Mouse (Mus musculus): ENCODE measurements around the gene Vcam1. TPM values are rescaled to one million over a fixed set of nuclear protein-coding genes. Genes with fewer than 3 reads are reported as not detected.

The Vcam1 gene
- polyA plus RNA-seq, 1 experiment from 2014 or later: 93.4 TPM

- WGBS (ENCODE audit: insufficient replicate concordance): 92% methylated on average over 3 of the region's 3 CpGs
- ATAC-seq (no peak), DNase-seq (no peak)
- Histone ChIP-seq H3K4me2 (ENCODE audit: low read depth, low read length) (no peak overlapping the region), H3K9me3 (ENCODE audit: low read length) (no peaks in the 10 kb centered on the region), H3K9ac (replicated peaks) (no peak overlapping the region), H3K4me3 (ENCODE audit: low read depth, low read length) (no peak overlapping the region), H3K27me3 (ENCODE audit: insufficient read depth, low read length) (no peaks in the 10 kb centered on the region), H3K36me3 (replicated peaks; ENCODE audit: insufficient read depth, low read length) (no peaks in the 10 kb centered on the region), H3K27ac (ENCODE audit: low read depth) (no peak overlapping the region), H3K4me1 (ENCODE audit: insufficient read depth) (no peaks in the 10 kb centered on the region)
- TF ChIP-seq CTCF (IDR thresholded peaks at IDR 0.05; ENCODE audit: low read depth) (no peak), EP300 (IDR thresholded peaks at IDR 0.05; ENCODE audit: low read depth) (no peak)
Observed at GRCm38 (mm10) chr3:116141226-116141625, 11.7 kb upstream of the Vcam1 start.

- TF ChIP-seq CTCF (IDR thresholded peaks at IDR 0.05; ENCODE audit: low read depth) (no peak), EP300 (IDR thresholded peaks at IDR 0.05; ENCODE audit: low read depth) (no peak)
- Histone ChIP-seq H3K27me3 (ENCODE audit: insufficient read depth, low read length) (no peaks in the 10 kb centered on the region), H3K9me3 (ENCODE audit: low read length) (no peaks in the 10 kb centered on the region), H3K27ac (ENCODE audit: low read depth) (no peak overlapping the region), H3K36me3 (replicated peaks; ENCODE audit: insufficient read depth, low read length) (no peaks in the 10 kb centered on the region), H3K4me1 (ENCODE audit: insufficient read depth) (no peaks in the 10 kb centered on the region), H3K4me2 (ENCODE audit: low read depth, low read length) (no peak overlapping the region), H3K4me3 (ENCODE audit: low read depth, low read length) (no peak overlapping the region), H3K9ac (replicated peaks) (no peak overlapping the region)
- DNase-seq (no peak), ATAC-seq (no peak)
- 47% methylated on average over 5 of the region's 5 CpGs for WGBS (ENCODE audit: insufficient replicate concordance)
Observed at GRCm38 (mm10) chr3:116139000-116139399, 9.5 kb upstream of the Vcam1 start.

- H3K27me3 ChIP-seq (ENCODE audit: insufficient read depth, low read length): no peaks in the 10 kb centered on the region
- WGBS (ENCODE audit: insufficient replicate concordance): 65% methylated on average over 5 of the region's 5 CpGs
- TF ChIP-seq EP300 (IDR thresholded peaks at IDR 0.05; ENCODE audit: low read depth): no peak
- no peak for TF ChIP-seq CTCF (IDR thresholded peaks at IDR 0.05; ENCODE audit: low read depth)
Observed at GRCm38 (mm10) chr3:116138081-116138480, 8.6 kb upstream of the Vcam1 start.

DNA sequence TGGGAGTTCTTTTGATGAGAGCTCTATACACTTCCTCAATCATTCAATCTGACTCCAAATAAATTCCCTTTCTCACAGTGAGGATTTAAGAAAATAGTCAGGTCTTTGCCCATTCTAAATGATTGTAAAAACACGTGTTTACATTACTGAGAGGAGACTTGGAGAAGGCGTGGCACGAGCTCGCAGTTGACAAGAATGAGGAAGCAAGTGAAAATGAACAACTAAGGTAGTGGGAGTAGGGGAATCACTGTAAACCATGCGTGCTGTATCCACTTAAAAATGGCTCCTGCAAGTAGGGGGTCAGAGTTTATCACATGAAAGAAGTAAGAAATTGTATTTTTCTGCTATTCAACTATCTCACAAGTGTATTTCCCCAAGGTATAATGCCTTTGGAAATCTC lies 3.9 kb upstream of the Vcam1 start:
- Histone ChIP-seq H3K4me3 (ENCODE audit: low read depth, low read length) (no peak overlapping the region), H3K9me3 (ENCODE audit: low read length) (no peaks in the 10 kb centered on the region), H3K9ac (replicated peaks) (no peak overlapping the region), H3K27ac (ENCODE audit: low read depth) (no peak overlapping the region), H3K4me2 (ENCODE audit: low read depth, low read length) (no peak overlapping the region), H3K27me3 (ENCODE audit: insufficient read depth, low read length) (no peaks in the 10 kb centered on the region), H3K4me1 (ENCODE audit: insufficient read depth) (no peaks in the 10 kb centered on the region), H3K36me3 (replicated peaks; ENCODE audit: insufficient read depth, low read length) (no peaks in the 10 kb centered on the region)
- no peak for DNase-seq
- TF ChIP-seq EP300 (IDR thresholded peaks at IDR 0.05; ENCODE audit: low read depth): no peak
- TF ChIP-seq CTCF (IDR thresholded peaks at IDR 0.05; ENCODE audit: low read depth): no peak
- WGBS (ENCODE audit: insufficient replicate concordance): 46% methylated on average over 5 of the region's 5 CpGs
- no peak for ATAC-seq

More at GRCm38 (mm10) chr3:116138081-116138480, 8.6 kb upstream of the Vcam1 start:
- H3K27ac ChIP-seq (ENCODE audit: low read depth): no peak overlapping the region
- ATAC-seq (no peak), DNase-seq (no peak)
- H3K9ac ChIP-seq (replicated peaks): no peak overlapping the region
- H3K4me1 ChIP-seq (ENCODE audit: insufficient read depth): no peaks in the 10 kb centered on the region
- H3K36me3 ChIP-seq (replicated peaks; ENCODE audit: insufficient read depth, low read length): no peaks in the 10 kb centered on the region
- H3K4me2 ChIP-seq (ENCODE audit: low read depth, low read length): no peak overlapping the region
- H3K4me3 ChIP-seq (ENCODE audit: low read depth, low read length): no peak overlapping the region
- H3K9me3 ChIP-seq (ENCODE audit: low read length): no peaks in the 10 kb centered on the region

- Histone ChIP-seq H3K4me1 (ENCODE audit: insufficient read depth) (0 out of 2 replicates have a peak, but pooled peaks cover 3% of the 10 kb centered on the region), H3K4me2 (ENCODE audit: low read depth, low read length) (no peak overlapping the region), H3K9me3 (ENCODE audit: low read length) (no peaks in the 10 kb centered on the region), H3K9ac (replicated peaks) (no peak overlapping the region), H3K4me3 (ENCODE audit: low read depth, low read length) (no peak overlapping the region), H3K27ac (ENCODE audit: low read depth) (no peak overlapping the region), H3K27me3 (ENCODE audit: insufficient read depth, low read length) (no peaks in the 10 kb centered on the region), H3K36me3 (replicated peaks; ENCODE audit: insufficient read depth, low read length) (no peaks in the 10 kb centered on the region)
- WGBS (ENCODE audit: insufficient replicate concordance): 64% methylated on average over 3 of the region's 3 CpGs
- DNase-seq: no peak
- TF ChIP-seq EP300 (IDR thresholded peaks at IDR 0.05; ENCODE audit: low read depth): no peak
- ATAC-seq: no peak
Observed at GRCm38 (mm10) chr3:116130711-116131110, 1.2 kb upstream of the Vcam1 start.

DNA sequence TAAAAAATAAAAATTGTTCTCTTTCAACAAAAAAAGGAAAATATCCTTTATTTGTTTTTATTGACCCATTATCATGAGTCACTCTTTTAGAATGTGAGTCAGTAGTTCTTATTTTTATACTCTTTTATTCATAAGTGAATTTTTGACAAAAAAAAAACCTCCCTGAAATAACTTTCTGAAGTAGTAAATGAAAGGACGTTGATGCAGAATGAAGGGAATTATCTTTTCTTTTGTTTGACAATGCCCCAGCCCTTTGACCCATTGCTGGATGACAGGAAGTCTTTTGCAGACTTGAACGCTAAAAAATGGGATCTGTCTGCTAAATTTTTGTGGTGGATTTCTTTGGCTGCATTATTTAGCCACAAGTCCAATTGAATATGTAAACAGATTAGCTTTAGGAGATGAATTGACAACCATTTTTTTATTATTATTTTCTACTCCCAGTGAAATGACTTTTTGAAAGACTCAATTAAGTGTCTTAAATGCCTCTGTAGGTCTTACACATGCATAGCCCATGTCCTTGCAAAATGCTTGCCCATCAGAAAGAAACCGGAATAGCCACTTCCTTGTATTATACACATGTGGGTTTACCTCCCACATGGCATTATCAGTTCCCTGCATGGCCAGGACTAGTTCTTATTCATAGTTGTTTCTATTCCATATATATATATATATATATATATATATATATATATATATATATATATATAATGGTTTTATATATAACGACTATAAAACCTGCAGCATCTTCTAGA lies 530 bp upstream of the Vcam1 start:
- Histone ChIP-seq H3K4me2 (ENCODE audit: low read depth, low read length) (no peak overlapping the region; the same call in 1 of the 2 replicates), H3K4me3 (ENCODE audit: low read depth, low read length) (no peak overlapping the region), H3K27ac (ENCODE audit: low read depth) (no peak overlapping the region; the same call in 1 of the 2 replicates), H3K9ac (replicated peaks) (no peak overlapping the region; the same call in 1 of the 2 replicates), H3K36me3 (replicated peaks; ENCODE audit: insufficient read depth, low read length) (no peaks in the 10 kb centered on the region), H3K27me3 (ENCODE audit: insufficient read depth, low read length) (no peaks in the 10 kb centered on the region), H3K4me1 (ENCODE audit: insufficient read depth) (0 out of 2 replicates have a peak, but pooled peaks cover 3% of the 10 kb centered on the region), H3K9me3 (ENCODE audit: low read length) (no peaks in the 10 kb centered on the region)
- TF ChIP-seq CTCF (IDR thresholded peaks at IDR 0.05; ENCODE audit: low read depth): no peak
- TF ChIP-seq EP300 (IDR thresholded peaks at IDR 0.05; ENCODE audit: low read depth): no peak
- DNase-seq (no peak), ATAC-seq (no peak)
- 30% methylated on average over 4 of the region's 4 CpGs for WGBS (ENCODE audit: insufficient replicate concordance)
